Mouse (Mus musculus) lung, embryonic 16.5 days (tissue): ENCODE data around the gene Atcay. TPM values are rescaled to one million over a fixed set of nuclear protein-coding genes. Genes with fewer than 3 reads are reported as not detected.

Source experiments
- ATAC-seq: fragments of 200-750 bp; cut with Nextera tagmentation; 2 replicates; pipeline ENCODE4 v1.8.0; 2017; ENCODE audit warnings: low read depth, mild to moderate bottlenecking, moderate library complexity
- H3K27ac ChIP-seq: fragments of 300-500 bp; sonication (generic); 2 replicates; pipeline ENCODE4 v1.5.1; 2014; ENCODE audit warnings: mild to moderate bottlenecking, control low read depth, low read length
- H3K27me3 ChIP-seq: fragments of 300-500 bp; sonication (generic); 2 replicates; pipeline ENCODE4 v1.6.1; 2014; ENCODE audit warnings: low read depth, low read length, mixed read lengths; ENCODE audit not compliant: control insufficient read depth, insufficient read depth
- H3K36me3 ChIP-seq: fragments of 300-500 bp; sonication (generic); 2 replicates; pipeline ENCODE4 v1.6.1; 2014; ENCODE audit warnings: low read length; ENCODE audit not compliant: control insufficient read depth, insufficient read depth
- H3K4me1 ChIP-seq: fragments of 300-500 bp; sonication (generic); replicated peaks from 2 replicates; pipeline ENCODE4 v1.6.1; 2014; ENCODE audit warnings: low read length, mixed read lengths; ENCODE audit not compliant: control insufficient read depth, insufficient read depth
- H3K4me2 ChIP-seq: fragments of 300-500 bp; sonication (generic); 2 replicates; pipeline ENCODE4 v1.6.1; 2014; ENCODE audit warnings: low read depth, low read length, control low read depth
- H3K4me3 ChIP-seq: fragments of 300-500 bp; sonication (generic); 2 replicates; pipeline ENCODE4 v1.5.1; 2014; ENCODE audit warnings: mild to moderate bottlenecking, low read length, control low read depth
- H3K9ac ChIP-seq: fragments of 300-500 bp; sonication (generic); 2 replicates; pipeline ENCODE4 v1.6.1; 2014; ENCODE audit warnings: low read length, control low read depth
- H3K9me3 ChIP-seq: fragments of 300-500 bp; sonication (generic); 2 replicates; pipeline ENCODE4 v1.6.1; 2016; ENCODE audit warnings: low read length; ENCODE audit not compliant: control insufficient read depth
- WGBS: fragments of 180-500 bp; shearing (Covaris S2); extraction: QIAGEN DNeasy Blood & Tissue Kit; methylation state at CpG from one replicate; pipeline ENCODE4 v1.1.7; 2014; 5-methylcytosine and 5-hydroxymethylcytosine counted together
- polyA plus RNA-seq: library from polyadenylated mRNA; unstranded; fragments of >200 nt; fragmentation: Nextera tagmentation; extraction: Ambion mirVana; gene quantifications from 2 replicates; pipeline ENCODE4 v1.2.1, GENCODE M21; 2015

Atcay gene
- polyA plus RNA-seq, 1 experiment from 2014 or later = 0.36 TPM

DNA sequence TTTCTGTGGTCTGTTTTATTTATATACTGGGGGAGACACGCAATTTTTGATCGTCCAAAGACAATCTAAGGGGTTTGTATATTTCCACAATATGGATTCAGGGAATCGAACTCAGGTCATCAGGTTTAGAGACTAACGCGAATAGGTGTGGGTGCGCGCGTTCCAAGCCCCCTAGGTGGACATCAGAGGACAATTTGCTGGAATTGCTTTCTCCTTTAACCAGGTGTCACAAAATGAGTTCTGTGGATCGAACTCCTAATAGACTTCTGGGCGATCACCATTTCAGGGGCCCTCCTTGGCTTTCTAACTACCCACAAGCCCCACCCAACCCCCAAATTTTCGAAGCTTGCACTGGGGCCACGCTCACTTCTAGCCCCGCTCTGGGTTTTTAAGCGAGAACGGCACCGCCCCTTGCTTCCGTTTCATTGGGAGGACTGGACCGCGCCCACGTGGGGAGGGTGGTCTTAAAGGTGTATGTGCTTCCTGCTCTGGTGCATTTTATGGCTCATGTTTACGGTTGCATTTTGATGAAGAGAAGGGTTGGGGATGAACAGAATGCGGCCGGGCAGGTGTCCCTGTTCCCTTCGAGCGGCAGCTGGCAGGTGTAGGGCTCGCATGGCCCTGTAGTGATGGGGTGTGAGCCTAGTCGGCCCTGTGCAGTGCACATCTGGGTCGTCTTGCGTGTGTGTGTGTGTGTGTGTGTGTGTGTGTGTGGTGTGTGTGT is 62.0 kb downstream of the Atcay start:
- ATAC-seq = peak; percentile 56; the same call in 1 of the 2 replicates
- peaks cover 20% of the 10 kb centered on the region for H3K4me1 ChIP-seq
- peak overlapping the region; percentile 70 for H3K4me2 ChIP-seq
- no peaks in the 10 kb centered on the region for H3K9me3 ChIP-seq
- H3K36me3 ChIP-seq = peaks cover under 1% of the 10 kb centered on the region; the same call in 1 of the 2 replicates
- no peaks in the 10 kb centered on the region for H3K27me3 ChIP-seq
- H3K4me3 ChIP-seq = peak overlapping the region; percentile 55
- WGBS = 2% methylated on average over 29 of the region's 29 CpGs
- H3K9ac ChIP-seq = peak overlapping the region; percentile 66
- H3K27ac ChIP-seq = peak overlapping the region; percentile 85

DNA sequence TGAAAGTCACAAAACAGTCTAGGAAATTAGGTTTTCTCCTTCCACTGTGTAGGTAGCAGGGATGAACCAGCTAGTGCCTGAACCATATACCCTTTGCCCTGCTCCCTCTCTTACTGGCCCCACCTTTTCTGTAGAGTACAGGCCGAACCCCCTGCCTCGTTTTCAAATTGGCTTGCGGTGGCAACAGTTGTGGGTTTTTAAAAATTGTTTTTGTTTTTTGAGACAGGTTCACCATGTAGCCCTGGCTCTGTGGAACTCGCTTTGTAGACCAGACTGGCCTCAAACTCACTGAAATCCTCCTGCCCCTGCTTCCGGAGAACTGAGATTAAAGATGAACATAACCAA is 62.6 kb downstream of the Atcay start:
- Histone ChIP-seq H3K4me2 (peak overlapping the region; percentile 70), H3K9ac (peak overlapping the region; percentile 66), H3K9me3 (no peaks in the 10 kb centered on the region), H3K27ac (peak overlapping the region; percentile 85), H3K4me1 (peaks cover 15% of the 10 kb centered on the region), H3K4me3 (peak overlapping the region; percentile 55), H3K27me3 (no peaks in the 10 kb centered on the region), H3K36me3 (peaks cover 4% of the 10 kb centered on the region; the same call in 1 of the 2 replicates)
- WGBS = 7% methylated on average over 5 of the region's 5 CpGs
- peak; percentile 61 for ATAC-seq

DNA sequence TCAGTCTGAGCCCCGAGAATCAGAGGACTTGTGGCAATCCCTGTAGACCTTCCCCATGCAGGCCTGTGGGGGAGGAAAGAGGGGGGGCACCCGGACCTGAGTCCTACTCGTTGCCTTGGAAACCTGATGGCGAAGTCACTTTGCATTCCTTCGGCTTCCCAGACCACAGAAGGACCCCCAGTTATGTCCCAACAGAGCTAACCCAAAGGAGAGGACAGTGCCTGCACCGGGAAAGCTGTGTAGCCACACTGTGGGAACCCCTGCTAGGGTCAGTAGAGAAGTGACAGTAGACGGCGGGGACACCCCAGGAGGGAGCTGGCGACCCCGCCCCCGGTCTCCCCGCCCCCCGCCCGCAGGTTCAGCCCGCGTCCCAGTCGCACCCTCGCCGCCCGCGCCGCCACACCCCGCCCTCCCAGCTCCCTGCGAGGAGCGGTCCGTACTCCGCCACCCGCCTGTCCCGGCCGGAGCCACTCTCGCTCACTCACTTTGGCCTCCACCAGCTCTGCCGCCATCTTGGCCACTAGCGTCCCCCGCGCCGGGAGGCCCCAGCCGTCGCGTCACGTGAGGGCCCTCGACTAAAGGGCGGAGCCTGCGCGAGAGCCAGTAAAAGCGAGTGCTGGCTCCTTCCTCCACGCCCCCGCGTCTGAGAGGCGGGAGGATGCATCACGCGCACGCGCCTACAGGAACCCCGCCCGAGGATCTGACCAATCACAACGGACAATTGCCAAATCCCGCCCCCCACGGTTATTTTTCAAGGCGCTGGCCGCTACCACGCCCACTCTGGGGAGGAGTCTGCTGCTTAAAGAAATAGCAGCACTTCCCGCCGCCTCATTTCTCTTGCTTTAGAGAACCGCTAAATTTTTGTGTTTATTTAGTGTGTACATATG is 63.2 kb downstream of the Atcay start, which contains the start of gene Pias4:
Pias4 (minus strand) TSS at position 724 of the 887 bp plus-strand sequence.
- Histone ChIP-seq H3K36me3 (peaks cover 8% of the 10 kb centered on the region; the same call in 1 of the 2 replicates), H3K4me2 (peak within 1 kb of the TSS; percentile 70), H3K9ac (peak within 1 kb of the TSS; percentile 91), H3K27ac (peak within 1 kb of the TSS; percentile 85), H3K9me3 (no peaks in the 10 kb centered on the region), H3K4me3 (peak within 1 kb of the TSS; percentile 75), H3K27me3 (no peaks in the 10 kb centered on the region), H3K4me1 (peaks cover 15% of the 10 kb centered on the region)
- peak; percentile 94 for ATAC-seq
- under 1% methylated on average over 54 of the region's 64 CpGs for WGBS

DNA sequence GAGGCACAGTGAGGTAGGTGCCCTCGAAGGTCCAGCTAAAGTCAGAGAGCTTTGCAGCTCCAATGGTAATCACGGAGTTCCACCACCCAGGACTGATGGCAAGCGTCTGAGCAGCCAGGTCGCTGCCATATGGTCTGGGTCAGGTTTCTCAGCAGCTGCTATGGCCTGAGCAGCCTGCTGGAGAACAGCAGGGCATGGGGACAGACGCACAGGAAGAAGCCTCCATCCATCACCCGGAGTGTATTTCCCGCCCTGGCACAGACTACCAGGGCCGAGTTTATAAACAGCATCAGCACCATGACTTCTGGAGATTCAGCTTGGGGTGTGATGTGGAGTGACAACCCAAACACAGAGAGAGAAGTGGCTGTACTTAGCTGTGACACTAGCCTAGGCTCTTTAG is 65.5 kb downstream of the Atcay start:
- peaks cover 19% of the 10 kb centered on the region for H3K36me3 ChIP-seq
- H3K4me2 ChIP-seq = no peak overlapping the region
- no peak for ATAC-seq
- 54% methylated on average over 8 of the region's 8 CpGs for WGBS
- H3K27me3 ChIP-seq = no peaks in the 10 kb centered on the region
- no peak overlapping the region for H3K4me3 ChIP-seq
- H3K4me1 ChIP-seq = peaks cover 15% of the 10 kb centered on the region
- H3K9ac ChIP-seq = no peak overlapping the region
- no peak overlapping the region for H3K27ac ChIP-seq
- H3K9me3 ChIP-seq = no peaks in the 10 kb centered on the region

DNA sequence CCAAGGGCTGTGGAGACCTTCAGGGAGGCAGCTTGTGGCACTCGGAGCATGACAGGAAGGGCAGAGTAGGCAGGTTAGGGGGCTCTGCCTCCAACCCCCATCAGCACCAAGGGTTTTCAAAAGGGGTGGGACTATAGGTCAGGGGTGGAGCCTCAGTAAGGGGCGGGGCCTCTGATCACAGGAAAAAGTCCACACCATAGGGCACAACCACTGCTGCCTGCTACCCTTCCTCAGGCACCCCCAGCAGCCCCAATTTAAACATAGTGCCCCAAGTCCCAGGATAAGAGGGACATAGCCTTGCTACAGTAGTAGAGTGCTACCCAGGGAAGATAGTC is 68.3 kb downstream of the Atcay start:
- peaks cover 11% of the 10 kb centered on the region for H3K4me1 ChIP-seq
- no peak overlapping the region for H3K27ac ChIP-seq
- no peaks in the 10 kb centered on the region for H3K27me3 ChIP-seq
- WGBS = 55% methylated on average over 2 of the region's 2 CpGs
- no peak overlapping the region for H3K9ac ChIP-seq
- H3K9me3 ChIP-seq = no peaks in the 10 kb centered on the region
- ATAC-seq = no peak
- no peak overlapping the region for H3K4me2 ChIP-seq
- peaks cover 27% of the 10 kb centered on the region for H3K36me3 ChIP-seq
- H3K4me3 ChIP-seq = no peak overlapping the region

DNA sequence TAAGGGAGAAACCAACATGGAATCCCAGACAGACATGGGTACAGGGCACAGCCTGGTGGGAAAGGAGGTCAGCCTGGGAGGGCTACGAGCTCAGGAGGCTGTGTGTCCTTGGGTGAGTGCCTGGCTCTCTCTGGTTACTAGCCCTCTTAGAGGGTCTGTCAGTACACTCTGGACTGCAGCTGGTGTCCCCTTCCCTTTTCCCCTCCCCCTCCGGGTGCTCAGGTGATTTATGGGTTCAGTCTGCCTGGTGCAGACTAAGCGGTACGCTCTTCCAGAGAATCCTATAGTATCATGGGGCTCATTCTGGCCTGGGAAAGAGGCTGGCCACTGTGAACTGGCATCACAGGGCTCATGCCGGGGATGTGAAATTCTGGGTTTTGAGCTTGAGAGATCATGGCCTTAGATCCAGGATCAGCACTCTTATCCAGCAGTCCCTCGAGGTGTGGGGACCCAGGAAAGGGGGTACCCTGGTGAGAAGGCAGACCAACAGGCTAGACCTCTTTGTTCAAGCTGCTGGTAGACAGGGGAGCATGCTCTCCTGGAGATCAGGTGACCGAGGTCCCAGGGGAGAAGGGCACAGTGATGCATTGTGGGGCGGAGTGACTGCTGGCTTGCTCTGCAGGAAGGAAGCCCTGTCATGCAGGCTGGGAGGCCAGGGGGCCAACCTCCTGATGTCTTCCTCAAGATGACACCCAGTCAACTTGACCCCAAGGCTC is 68.9 kb downstream of the Atcay start:
- 81% methylated on average over 8 of the region's 8 CpGs for WGBS
- no peaks in the 10 kb centered on the region for H3K9me3 ChIP-seq
- no peak overlapping the region for H3K9ac ChIP-seq
- no peak overlapping the region for H3K4me2 ChIP-seq
- H3K4me3 ChIP-seq = no peak overlapping the region
- peaks cover 32% of the 10 kb centered on the region for H3K36me3 ChIP-seq
- H3K4me1 ChIP-seq = peaks cover 8% of the 10 kb centered on the region
- no peak for ATAC-seq
- no peaks in the 10 kb centered on the region for H3K27me3 ChIP-seq
- H3K27ac ChIP-seq = no peak overlapping the region

DNA sequence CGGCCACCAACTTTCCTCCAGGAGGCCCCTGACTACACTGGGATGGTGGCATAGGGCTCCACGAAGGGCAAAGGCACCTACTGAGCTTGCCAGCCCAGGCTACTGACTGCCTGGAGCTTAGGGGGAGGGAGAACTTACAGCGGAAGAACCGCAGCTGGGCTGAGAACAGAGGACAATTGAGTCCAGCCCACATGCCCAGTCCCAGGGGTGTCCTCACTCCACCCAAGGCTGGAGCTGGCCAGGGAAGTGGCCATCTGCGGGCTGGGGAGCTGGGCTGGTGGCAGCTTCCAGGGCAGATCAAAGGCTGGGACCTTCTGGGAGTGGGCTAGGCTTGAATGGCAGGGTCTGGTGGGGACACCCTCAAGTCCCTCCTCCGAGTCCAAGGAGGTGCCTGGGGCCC is 75.9 kb downstream of the Atcay start:
- no peak for ATAC-seq
- H3K36me3 ChIP-seq = peaks cover 57% of the 10 kb centered on the region
- no peak overlapping the region for H3K27ac ChIP-seq
- no peak overlapping the region for H3K9ac ChIP-seq
- H3K4me2 ChIP-seq = no peak overlapping the region
- H3K9me3 ChIP-seq = no peaks in the 10 kb centered on the region
- 0 out of 2 replicates have a peak, but pooled peaks cover 2% of the 10 kb centered on the region for H3K4me1 ChIP-seq
- H3K4me3 ChIP-seq = no peak overlapping the region
- WGBS = 77% methylated on average over 6 of the region's 6 CpGs
- H3K27me3 ChIP-seq = no peaks in the 10 kb centered on the region
